Comparison of ENCODE assay signal across 8 mouse cellular contexts in genomic region chr9:66069583-66069982, GRCm38 (mm10). TPM values are rescaled to one million over a fixed set of nuclear protein-coding genes. Genes with fewer than 3 reads are reported as not detected.
DNase-seq lines count a peak whose midpoint lies in the region; ATAC-seq lines count a peak whose summit lies in the region.

Snx22 (minus strand) TSS chr9:66069719.

- DNase-seq in Muller cell, postnatal 12 days (ENCODE audit: inconsistent ontology term), result peak; percentile 86
- DNase-seq in cerebellum, adult 9-10 months, result peak; percentile 89
- DNase-seq in layer of hippocampus, postnatal 10 days (ENCODE audit: low spot score in 2 of 2), result peak; percentile 65 to 77
- DNase-seq in lung, postnatal 14 days, result peak; percentile 86
- peak; percentile 76 for DNase-seq in ovary, postnatal 14 days (ENCODE audit: low spot score)
- DNase-seq in thymus, postnatal 14 days, result peak; percentile 62

- ATAC-seq in frontal cortex, adult (ENCODE audit: low TSS enrichment), result peak; percentile 81
- peak; percentile 94 to 97 for ATAC-seq in hematopoietic stem cell, adult 5-6 weeks (replicated peaks in 1 of 2; ENCODE audit: insufficient read depth in 1 of 2, low FRiP score in 2 of 2, low TSS enrichment in 1 of 2, low read depth in 1 of 2, poor library complexity in 2 of 2, severe bottlenecking in 2 of 2)

RNA-seq across cellular contexts. Expression of gene Snx22, which starts in this region (rescaled TPM):
- 0.79 and 0.88 TPM in 2 replicates for total RNA-seq in hematopoietic stem cell, adult 5-6 weeks (2017)
- 1 to 10 TPM; 7.7 to 7.9 TPM for total RNA-seq in layer of hippocampus, postnatal 10 days (2021)

Comparison
In these comparisons a context has a peak if more than half of its experiments do, and no peak if none do; other contexts are left out.
1. Peak in every context shown above with its lines: DNase-seq and ATAC-seq.
2. Peak in ATAC-seq in hematopoietic stem cell, adult 5-6 weeks; RNA of the gene not detected or under 1 TPM.